Mouse (Mus musculus): ENCODE measurements around the gene Oxct2a. TPM values are rescaled to one million over a fixed set of nuclear protein-coding genes. Genes with fewer than 3 reads are reported as not detected.
"Not testable (repeated sequence)": the region's sequence is repeated elsewhere in the genome, so short reads cannot be mapped to it uniquely, and the experiment has no call there.

Oxct2a gene
- polyA plus RNA-seq, 1 experiment from 2014 or later: not detected

GRCm38 (mm10) chr4:123284731-123285624 lies 38.5 kb downstream of the Oxct2a start:
- Histone ChIP-seq H3K4me1 (peaks cover 42% of the 10 kb centered on the region), H3K9me3 (replicated peaks) (no peaks in the 10 kb centered on the region), H3K4me3 (peak overlapping the region; percentile 66), H3K27me3 (ENCODE audit: low read depth, poor library complexity, severe bottlenecking) (no peaks in the 10 kb centered on the region), H3K36me3 (peaks cover 61% of the 10 kb centered on the region), H3K27ac (no peak overlapping the region)
- WGBS: 79% methylated on average over 6 of the region's 6 CpGs
- DNase-seq (ENCODE audit: low spot score): no peak

GRCm38 (mm10) chr4:123283675-123284064 lies 39.8 kb downstream of the Oxct2a start:
- Histone ChIP-seq H3K4me1 (peaks cover 30% of the 10 kb centered on the region), H3K4me3 (peak overlapping the region; percentile 66), H3K36me3 (peaks cover 48% of the 10 kb centered on the region), H3K27ac (peak overlapping the region; percentile 76)
- H3K27me3 ChIP-seq (ENCODE audit: low read depth, poor library complexity, severe bottlenecking); H3K9me3 ChIP-seq (replicated peaks): not testable (repeated sequence)
- peak; percentile 47 for DNase-seq (ENCODE audit: low spot score)
- under 1% methylated on average over 13 of the region's 15 CpGs for WGBS

GRCm38 (mm10) chr4:123282915-123283674 lies 40.3 kb downstream of the Oxct2a start:
- under 1% methylated on average over 46 of the region's 55 CpGs for WGBS
- not testable (repeated sequence) for DNase-seq (ENCODE audit: low spot score)

GRCm38 (mm10) chr4:123282500-123282899 lies 40.9 kb downstream of the Oxct2a start:
- peaks cover 37% of the 10 kb centered on the region for H3K36me3 ChIP-seq
- WGBS: under 1% methylated on average over 25 of the region's 25 CpGs
- H3K4me1 ChIP-seq: peaks cover 28% of the 10 kb centered on the region
- no peaks in the 10 kb centered on the region for H3K9me3 ChIP-seq (replicated peaks)
- H3K27ac ChIP-seq: peak overlapping the region; percentile 77; the same call in 1 of the 2 replicates
- DNase-seq (ENCODE audit: low spot score): peak; percentile 97
- no peaks in the 10 kb centered on the region for H3K27me3 ChIP-seq (ENCODE audit: low read depth, poor library complexity, severe bottlenecking)
- H3K4me3 ChIP-seq: peak overlapping the region; percentile 66

More at GRCm38 (mm10) chr4:123282915-123283674, 40.3 kb downstream of the Oxct2a start:
- not testable (repeated sequence) for H3K9me3 ChIP-seq (replicated peaks); H3K27me3 ChIP-seq (ENCODE audit: low read depth, poor library complexity, severe bottlenecking)
- Histone ChIP-seq H3K36me3 (peaks cover 43% of the 10 kb centered on the region), H3K4me3 (peak overlapping the region; percentile 66), H3K4me1 (peaks cover 28% of the 10 kb centered on the region), H3K27ac (peak overlapping the region; percentile 76)

- H3K4me1 ChIP-seq: peaks cover 15% of the 10 kb centered on the region
- no peaks in the 10 kb centered on the region for H3K9me3 ChIP-seq (replicated peaks)
- peaks cover 13% of the 10 kb centered on the region for H3K36me3 ChIP-seq
- no peak overlapping the region for H3K4me3 ChIP-seq
- H3K27me3 ChIP-seq (ENCODE audit: low read depth, poor library complexity, severe bottlenecking): no peaks in the 10 kb centered on the region
- WGBS: 69% methylated on average over 3 of the region's 3 CpGs
- H3K27ac ChIP-seq: no peak overlapping the region
- DNase-seq (ENCODE audit: low spot score): no peak
Observed at GRCm38 (mm10) chr4:123280117-123280516, 43.3 kb downstream of the Oxct2a start.

Other genes with a start within 250 kb of the Oxct2a start
- 0.16 and 0.29 TPM in 2 replicates for gene Bmp8b, start 218.5 kb downstream of the Oxct2a start, polyA plus RNA-seq (2016; fragmentation: Nextera tagmentation; extraction: Ambion mirVana)
- gene Oxct2b, start 207.4 kb downstream of the Oxct2a start, polyA plus RNA-seq (2016; fragmentation: Nextera tagmentation; extraction: Ambion mirVana): not detected in 2 replicates
- 133 and 144 TPM in 2 replicates for gene Ppie, start 183.7 kb downstream of the Oxct2a start, polyA plus RNA-seq (2016; fragmentation: Nextera tagmentation; extraction: Ambion mirVana)
- gene Hpcal4, start 140.4 kb downstream of the Oxct2a start, polyA plus RNA-seq (2016; fragmentation: Nextera tagmentation; extraction: Ambion mirVana): 0.28 and 0.48 TPM in 2 replicates
- not detected in 2 replicates for gene Nt5c1a, start 122.1 kb downstream of the Oxct2a start, polyA plus RNA-seq (2016; fragmentation: Nextera tagmentation; extraction: Ambion mirVana)
- gene Heyl, start 90.1 kb downstream of the Oxct2a start, polyA plus RNA-seq (2016; fragmentation: Nextera tagmentation; extraction: Ambion mirVana): 1.8 and 2.2 TPM in 2 replicates
- 54.1 and 64.4 TPM in 2 replicates for gene Pabpc4, start 61.3 kb downstream of the Oxct2a start, polyA plus RNA-seq (2016; fragmentation: Nextera tagmentation; extraction: Ambion mirVana)
- 0.19 and 0.24 TPM in 2 replicates for gene Bmp8a, start 19.6 kb upstream of the Oxct2a start, polyA plus RNA-seq (2016; fragmentation: Nextera tagmentation; extraction: Ambion mirVana)